Mouse (Mus musculus) olfactory bulb, adult 2 months (tissue): ENCODE measurements at regions not wholly inside any gene's neighbourhood (a gene's known extent, or its start where the extent isn't known, plus 50 kb on each side); places are given as distances from the start of the nearest gene placed in this dataset.

ENCODE experiments used
- H3K27ac ChIP-seq: fragments of 200-500 bp; 2 replicates; pipeline ENCODE4 v1.5.1; 2012; ENCODE audit warnings: low read depth, low read length; ENCODE audit not compliant: insufficient read depth
- H3K4me1 ChIP-seq: fragments of 200-500 bp; 2 replicates; pipeline ENCODE4 v1.6.1; 2012; ENCODE audit warnings: low read length; ENCODE audit not compliant: control insufficient read depth, insufficient read depth
- H3K4me3 ChIP-seq: fragments of 200-500 bp; 2 replicates; pipeline ENCODE4 v1.5.1; 2012; ENCODE audit warnings: mild to moderate bottlenecking, low read depth, low read length, moderate library complexity; ENCODE audit not compliant: insufficient read depth
- CTCF ChIP-seq: fragments of 200-500 bp; IDR thresholded peaks from 2 replicates; pipeline ENCODE4 v1.5.1; 2012; ENCODE audit warnings: low read depth, mild to moderate bottlenecking, low read length, moderate library complexity; ENCODE audit not compliant: insufficient read depth
- POLR2A ChIP-seq: fragments of 200-500 bp; IDR thresholded peaks from 2 replicates; pipeline ENCODE4 v1.6.1; 2012; ENCODE audit warnings: mild to moderate bottlenecking, low read depth, low read length, moderate library complexity; ENCODE audit not compliant: insufficient read depth
- WGBS: fragments of 180-500 bp; shearing (Covaris S2); methylation state at CpG from one replicate; pipeline ENCODE4 v1.1.7; 2018; 5-methylcytosine and 5-hydroxymethylcytosine counted together

GRCm38 (mm10) chr12:59456175-59456851 is 236.8 kb upstream of the Fbxo33 start:
- TF ChIP-seq POLR2A (no peak), CTCF (no peak)
- no peak overlapping the region for H3K4me3 ChIP-seq
- H3K27ac ChIP-seq: no peak overlapping the region
- H3K4me1 ChIP-seq: 0 out of 2 replicates have a peak, but pooled peaks cover 2% of the 10 kb centered on the region
- 35% methylated on average over 5 of the region's 5 CpGs for WGBS

GRCm38 (mm10) chr12:59415051-59415450 is 195.5 kb upstream of the Fbxo33 start:
- TF ChIP-seq POLR2A: no peak
- no peak for TF ChIP-seq CTCF
- 58% methylated on average over 6 of the region's 6 CpGs for WGBS

GRCm38 (mm10) chr12:59411491-59411890 is 192.0 kb upstream of the Fbxo33 start:
- TF ChIP-seq POLR2A: no peak
- TF ChIP-seq CTCF: no peak
- WGBS: 16% methylated on average over 1 of the region's 1 CpGs

More at GRCm38 (mm10) chr12:59415051-59415450, 195.5 kb upstream of the Fbxo33 start:
- no peaks in the 10 kb centered on the region for H3K4me1 ChIP-seq
- no peak overlapping the region for H3K27ac ChIP-seq
- H3K4me3 ChIP-seq: no peak overlapping the region

GRCm38 (mm10) chr12:59391103-59391502 is 171.6 kb upstream of the Fbxo33 start:
- TF ChIP-seq POLR2A (no peak), CTCF (no peak)
- WGBS: 90% methylated on average over 3 of the region's 3 CpGs
- Histone ChIP-seq H3K4me3 (no peak overlapping the region), H3K4me1 (no peaks in the 10 kb centered on the region), H3K27ac (no peak overlapping the region)

More at GRCm38 (mm10) chr12:59411491-59411890, 192.0 kb upstream of the Fbxo33 start:
- no peaks in the 10 kb centered on the region for H3K4me1 ChIP-seq
- no peak overlapping the region for H3K27ac ChIP-seq
- H3K4me3 ChIP-seq: no peak overlapping the region

GRCm38 (mm10) chr12:59382812-59383211 is 163.3 kb upstream of the Fbxo33 start:
- H3K4me3 ChIP-seq: no peak overlapping the region
- no peak for TF ChIP-seq POLR2A
- TF ChIP-seq CTCF: no peak
- 32% methylated on average over 3 of the region's 3 CpGs for WGBS
- no peaks in the 10 kb centered on the region for H3K4me1 ChIP-seq
- H3K27ac ChIP-seq: no peak overlapping the region

GRCm38 (mm10) chr12:59341586-59341985 is 122.1 kb upstream of the Fbxo33 start:
- TF ChIP-seq POLR2A (no peak), CTCF (no peak)
- H3K4me3 ChIP-seq: no peak overlapping the region
- no peak overlapping the region for H3K27ac ChIP-seq
- WGBS: 78% methylated on average over 2 of the region's 2 CpGs
- H3K4me1 ChIP-seq: no peaks in the 10 kb centered on the region

- 27% methylated on average over 2 of the region's 2 CpGs for WGBS
These were observed 111.2 kb upstream of the Fbxo33 start for GRCm38 (mm10) chr12:59330753-59331152.

GRCm38 (mm10) chr12:59312703-59313102 is 93.2 kb upstream of the Fbxo33 start:
- Histone ChIP-seq H3K27ac (no peak overlapping the region), H3K4me3 (no peak overlapping the region), H3K4me1 (no peaks in the 10 kb centered on the region)
- TF ChIP-seq POLR2A (no peak), CTCF (no peak)
- 90% methylated on average over 1 of the region's 1 CpGs for WGBS

More at GRCm38 (mm10) chr12:59330753-59331152, 111.2 kb upstream of the Fbxo33 start:
- H3K4me3 ChIP-seq: no peak overlapping the region
- TF ChIP-seq CTCF (no peak), POLR2A (no peak)
- H3K27ac ChIP-seq: no peak overlapping the region
- no peaks in the 10 kb centered on the region for H3K4me1 ChIP-seq

GRCm38 (mm10) chr12:59307958-59308357 is 88.4 kb upstream of the Fbxo33 start:
- no peak overlapping the region for H3K27ac ChIP-seq
- no peak overlapping the region for H3K4me3 ChIP-seq
- TF ChIP-seq CTCF: no peak
- 82% methylated on average over 1 of the region's 1 CpGs for WGBS
- no peaks in the 10 kb centered on the region for H3K4me1 ChIP-seq

- no peaks in the 10 kb centered on the region for H3K4me1 ChIP-seq
- no peak overlapping the region for H3K4me3 ChIP-seq
- no peak overlapping the region for H3K27ac ChIP-seq
- no peak for TF ChIP-seq CTCF
- no peak for TF ChIP-seq POLR2A
- WGBS: 21% methylated on average over 6 of the region's 6 CpGs
These were observed 85.0 kb upstream of the Fbxo33 start for GRCm38 (mm10) chr12:59304522-59304921.
